Mouse (Mus musculus) A20 (cell line): ENCODE data around the gene Rab11fip3.

Source experiments
- DNase-seq: peaks from one replicate; pipeline ENCODE4 v3.0.0-alpha.2; 2011; ENCODE audit warnings: low read depth, low spot score

Gene Rab11fip3

GRCm38 (mm10) chr17:25992274-25992673 lies 77.1 kb downstream of the Rab11fip3 start:
- no peak for DNase-seq

DNA sequence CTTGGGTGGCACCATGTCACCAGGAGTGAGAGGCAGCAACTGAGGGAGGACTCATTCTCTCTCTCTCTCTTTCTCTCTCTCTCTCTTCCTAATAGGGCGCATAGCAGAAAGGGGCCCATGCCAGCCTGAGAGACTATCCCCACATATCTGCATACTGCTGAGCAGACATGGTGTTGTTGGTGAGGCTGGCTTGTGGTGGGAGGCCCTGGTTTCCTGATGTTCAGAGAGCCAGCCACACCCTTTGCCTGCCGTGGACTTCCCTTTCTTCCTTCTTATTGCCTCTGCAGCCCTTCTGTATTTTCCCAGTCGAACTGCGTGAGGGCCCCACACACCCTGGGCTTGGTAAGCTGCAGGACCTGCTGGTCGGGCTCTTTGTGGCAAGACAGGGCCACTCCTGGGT lies 79.0 kb downstream of the Rab11fip3 start:
- DNase-seq, result no peak

GRCm38 (mm10) chr17:25985306-25986294 lies 83.8 kb downstream of the Rab11fip3 start, which contains the start of gene Capn15:
Gene Capn15, minus strand, starts transcription at chr17:25985796.
- peak; percentile 95 for DNase-seq

DNA sequence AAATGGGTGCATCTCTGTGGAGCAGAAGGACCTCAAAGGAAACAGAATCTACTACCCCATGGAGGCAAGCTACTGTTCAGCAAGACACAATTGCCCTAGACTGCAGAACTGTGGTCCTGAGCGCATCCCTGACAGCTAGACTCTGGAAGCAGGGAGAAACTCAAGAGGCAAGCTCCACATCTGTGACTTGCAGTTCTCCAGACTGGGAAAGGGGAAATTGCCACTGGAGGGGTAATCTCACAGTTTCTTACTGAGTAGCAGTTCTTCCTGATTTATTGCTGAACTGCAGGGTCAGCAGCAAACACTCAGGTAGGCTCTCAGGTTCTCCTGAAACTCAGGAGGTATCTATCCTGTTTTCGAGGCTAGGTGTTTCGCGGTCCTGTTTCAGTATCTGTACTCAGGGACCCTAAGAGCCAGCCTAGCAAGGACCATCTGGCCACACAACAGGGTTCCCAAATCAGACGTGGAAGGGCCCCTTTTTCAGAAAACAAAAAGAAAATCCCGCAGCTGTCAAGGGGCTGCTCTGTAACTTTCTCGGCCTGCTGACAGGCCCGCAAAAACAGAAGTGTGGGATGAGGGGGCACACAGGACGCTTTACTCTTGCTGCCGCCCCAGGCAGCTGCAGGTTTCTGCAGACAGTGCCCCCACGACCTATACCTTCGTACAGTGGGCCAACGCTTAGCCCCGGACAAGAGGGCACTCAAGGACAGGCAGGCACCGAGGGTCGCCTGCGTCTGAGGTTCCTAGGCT lies 84.6 kb downstream of the Rab11fip3 start:
- peak; percentile 41 for DNase-seq

- DNase-seq, result no peak
Observed at GRCm38 (mm10) chr17:25984066-25984465, 85.3 kb downstream of the Rab11fip3 start.

DNA sequence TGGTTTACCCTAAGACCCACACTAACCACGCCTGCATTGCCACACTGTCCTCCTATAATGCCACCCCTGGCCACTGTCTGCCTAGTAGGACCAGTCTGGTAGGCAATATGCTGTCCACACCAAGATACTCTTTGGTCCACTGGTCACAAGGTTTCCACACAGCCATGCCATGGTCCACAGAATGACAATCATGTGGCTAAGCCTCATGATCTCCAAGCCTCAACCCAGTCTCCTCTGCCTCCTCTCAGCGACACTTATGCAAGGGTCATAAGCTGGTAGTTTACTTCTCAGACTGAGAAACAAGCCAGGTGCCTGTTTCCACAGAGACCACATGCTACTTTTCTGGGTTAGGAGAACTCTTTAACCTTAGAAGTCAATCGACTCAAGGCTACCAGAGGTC lies 86.4 kb downstream of the Rab11fip3 start:
- no peak for DNase-seq

- DNase-seq, result no peak
Observed at GRCm38 (mm10) chr17:25980854-25981253, 88.5 kb downstream of the Rab11fip3 start.

DNA sequence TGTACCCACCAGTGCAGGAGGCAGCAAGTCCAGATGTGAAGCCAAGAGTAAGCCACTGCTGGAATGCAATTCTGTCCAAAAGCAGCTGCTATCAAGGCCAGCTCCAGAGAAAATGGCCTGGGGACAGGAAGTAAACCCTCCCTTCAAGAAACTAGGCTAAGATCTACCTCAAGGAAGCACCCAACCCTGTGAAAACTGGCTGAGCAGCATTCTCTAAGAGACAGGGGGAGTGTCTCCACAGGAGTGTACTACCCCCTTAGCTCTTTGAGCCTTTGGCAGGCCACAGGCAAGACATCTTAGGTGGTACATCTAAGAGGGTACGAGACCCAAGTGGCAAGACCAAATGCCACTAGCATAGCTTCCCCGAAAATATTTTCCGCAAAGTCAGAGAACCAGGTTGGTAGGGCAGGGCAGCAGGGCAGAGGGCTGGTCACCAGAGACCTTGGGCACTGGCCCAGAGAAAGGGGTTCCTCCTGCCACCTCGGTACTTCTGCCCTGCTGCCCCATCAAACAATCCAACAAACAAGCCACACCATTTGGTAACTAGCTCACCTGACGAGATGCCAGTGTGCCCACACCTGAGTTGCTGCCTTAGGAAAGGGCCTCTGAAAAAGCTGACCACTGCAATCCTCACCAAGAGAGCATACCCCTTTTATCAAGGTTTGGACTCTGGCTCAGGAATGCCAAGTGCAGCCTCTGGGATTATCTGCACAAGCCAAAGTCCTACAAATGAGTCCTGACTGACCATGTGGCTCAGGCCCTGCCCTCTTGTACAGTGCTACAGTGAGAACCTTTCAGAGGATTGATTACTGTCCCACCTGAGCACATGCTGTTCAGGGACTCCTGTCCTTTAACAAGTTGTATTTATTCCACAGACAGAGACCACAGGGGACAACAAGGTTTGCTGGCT lies 89.3 kb downstream of the Rab11fip3 start:
- DNase-seq, result no peak

DNA sequence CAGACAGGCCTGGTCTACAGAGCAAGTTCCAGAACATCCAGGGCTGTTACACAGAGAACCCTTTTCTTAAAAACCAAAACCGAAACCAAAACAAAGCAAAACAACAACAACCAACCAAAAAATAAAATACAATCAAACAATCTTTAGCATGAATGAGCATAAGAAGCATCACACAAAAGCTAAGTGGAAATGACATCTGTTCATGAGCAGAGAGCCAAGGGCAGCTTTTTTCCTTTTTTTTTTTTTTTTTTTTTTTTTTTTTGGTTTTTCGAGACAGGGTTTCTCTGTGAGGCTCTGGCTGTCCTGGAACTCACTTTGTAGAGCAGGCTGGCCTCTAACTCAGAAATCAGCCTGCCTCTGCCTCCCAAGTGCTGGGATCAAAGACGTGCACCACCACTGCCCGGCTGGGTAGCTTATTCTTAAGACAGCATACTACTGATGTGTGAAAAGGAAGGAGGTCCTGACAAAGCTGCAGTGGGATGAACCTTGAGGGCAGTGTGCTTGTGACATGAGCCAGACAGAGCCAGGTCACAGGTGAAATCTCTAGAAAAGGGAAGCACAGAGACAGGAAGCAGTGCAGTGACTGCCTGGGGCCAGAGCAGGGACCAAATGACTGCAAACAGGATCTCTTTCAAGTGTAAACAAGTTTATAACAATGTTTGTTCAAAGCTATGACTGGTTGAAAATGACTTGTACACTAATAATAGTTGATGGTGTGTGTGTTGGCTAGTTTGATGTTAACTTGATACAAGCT lies 98.2 kb downstream of the Rab11fip3 start:
- DNase-seq, result peak; percentile 84

- DNase-seq, result peak; percentile 28
Observed at GRCm38 (mm10) chr17:25970448-25970847, 98.9 kb downstream of the Rab11fip3 start.

DNA sequence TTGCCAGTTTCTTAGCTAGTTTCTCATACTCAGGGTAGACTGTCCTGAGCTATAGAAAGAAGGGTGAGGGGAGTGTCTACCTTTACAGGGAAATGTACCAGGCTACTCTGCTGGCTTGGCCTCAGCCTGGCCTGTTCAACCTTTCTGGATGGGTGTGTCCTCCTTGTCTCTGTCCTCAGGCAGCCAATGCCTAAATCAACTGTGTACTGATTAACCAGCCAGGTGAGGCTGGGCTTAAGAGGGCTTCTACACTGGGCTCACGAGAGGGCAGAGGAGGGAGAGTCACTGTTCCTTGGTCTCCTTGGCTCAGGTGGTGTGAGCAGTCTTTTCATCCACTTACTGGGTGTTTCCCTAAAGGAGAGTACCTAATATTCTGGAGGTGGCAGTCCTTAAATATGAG lies 101.2 kb downstream of the Rab11fip3 start:
- DNase-seq, result no peak

DNA sequence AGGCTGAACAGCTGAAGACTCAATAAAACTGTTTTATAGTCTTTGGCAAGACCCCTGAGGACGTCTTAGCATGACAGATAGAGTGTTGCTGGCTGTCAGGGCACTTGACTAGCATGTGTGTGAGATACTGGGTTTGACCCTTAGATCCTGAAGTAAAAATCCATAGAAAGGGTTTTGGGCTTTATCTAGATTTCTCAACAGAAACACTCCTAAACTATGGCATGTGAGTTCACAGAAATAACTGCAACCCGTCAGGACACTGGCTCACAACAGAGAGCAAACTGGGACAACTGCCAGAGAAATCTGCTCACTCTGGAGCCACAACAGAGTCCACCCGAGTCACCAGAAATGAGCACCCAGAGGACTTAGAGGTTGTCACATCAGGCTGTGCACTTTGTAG lies 101.7 kb downstream of the Rab11fip3 start:
- no peak for DNase-seq

DNA sequence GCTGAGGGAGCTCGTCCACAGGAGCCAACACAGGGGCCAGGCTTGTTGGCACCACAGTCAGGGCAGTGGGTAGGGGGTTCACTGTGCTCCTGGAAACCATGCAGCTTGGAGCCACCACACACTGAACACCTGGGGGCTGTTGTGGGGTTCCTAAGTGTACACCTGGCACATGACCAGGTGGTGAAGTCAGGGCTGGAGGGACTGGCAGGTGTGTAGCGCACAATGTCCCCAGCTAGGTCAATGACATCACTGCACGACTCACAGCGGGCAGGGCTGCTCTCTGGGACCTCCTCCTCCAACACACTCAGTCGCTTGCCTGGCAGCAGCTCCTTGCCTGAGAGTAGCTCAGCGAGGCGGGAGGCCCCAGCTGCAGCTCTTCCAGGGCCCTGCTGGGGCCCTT lies 105.1 kb downstream of the Rab11fip3 start:
- DNase-seq, result no peak

- no peak for DNase-seq
Observed at GRCm38 (mm10) chr17:25962413-25962905, 106.9 kb downstream of the Rab11fip3 start.

DNA sequence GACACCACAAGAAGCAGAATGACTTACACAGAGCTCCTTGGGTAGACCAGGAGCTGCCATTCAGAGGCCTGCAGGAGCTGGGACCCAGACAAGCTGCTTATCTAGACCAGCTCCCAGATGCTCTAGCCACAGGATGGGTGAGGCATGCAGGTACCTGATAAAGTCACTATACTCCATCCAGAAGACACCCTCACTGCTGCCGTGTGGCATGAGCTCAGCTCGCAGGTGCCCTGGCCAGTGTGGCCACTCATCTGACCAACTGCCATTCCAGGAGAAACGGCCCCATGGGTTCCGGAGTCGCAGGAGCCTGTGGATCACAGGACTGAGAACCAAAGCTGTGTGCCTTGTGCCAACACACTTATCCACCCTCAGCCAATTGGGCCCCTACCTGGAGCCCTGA lies 107.8 kb downstream of the Rab11fip3 start:
- no peak for DNase-seq

DNA sequence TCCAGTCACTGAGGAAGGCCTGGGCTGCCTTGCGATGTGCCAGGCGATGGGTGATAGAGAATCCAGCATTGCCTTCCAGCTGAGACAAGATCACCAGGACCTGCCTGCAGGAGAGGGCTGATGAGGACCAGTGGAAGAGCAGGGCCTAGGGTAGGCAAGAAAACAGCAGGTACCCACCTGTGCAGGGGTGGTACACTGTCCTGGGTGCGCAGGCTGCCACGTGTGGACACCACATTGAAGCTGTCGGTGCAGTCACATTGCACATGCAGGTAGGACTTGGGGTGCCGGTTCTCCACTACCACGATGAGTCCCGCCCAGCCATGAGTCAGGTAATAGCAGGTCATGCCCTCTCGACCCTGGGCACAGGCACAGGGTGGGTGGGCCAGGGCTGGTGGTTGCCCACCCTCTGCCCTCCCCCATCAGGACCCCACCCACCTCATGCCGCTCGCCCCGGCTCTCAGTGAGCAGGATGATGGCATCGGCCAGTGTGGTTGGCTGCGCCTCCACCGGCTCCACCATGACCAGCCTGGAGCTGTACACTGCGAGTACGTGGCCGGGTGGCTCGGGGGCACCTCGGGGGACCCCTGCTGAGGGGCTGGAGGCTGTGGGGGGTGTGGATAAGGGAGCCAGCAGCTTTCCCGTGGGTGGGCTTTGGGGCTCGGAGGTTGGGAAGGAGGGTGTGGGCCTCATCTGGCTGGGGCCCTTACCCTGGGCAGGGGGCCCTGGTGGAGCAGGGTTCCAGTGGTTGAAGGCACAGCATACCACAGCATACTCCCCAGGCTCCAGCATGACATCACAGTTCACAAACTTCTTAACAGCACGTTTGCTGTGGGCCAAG lies 109.5 kb downstream of the Rab11fip3 start:
- no peak for DNase-seq

DNA sequence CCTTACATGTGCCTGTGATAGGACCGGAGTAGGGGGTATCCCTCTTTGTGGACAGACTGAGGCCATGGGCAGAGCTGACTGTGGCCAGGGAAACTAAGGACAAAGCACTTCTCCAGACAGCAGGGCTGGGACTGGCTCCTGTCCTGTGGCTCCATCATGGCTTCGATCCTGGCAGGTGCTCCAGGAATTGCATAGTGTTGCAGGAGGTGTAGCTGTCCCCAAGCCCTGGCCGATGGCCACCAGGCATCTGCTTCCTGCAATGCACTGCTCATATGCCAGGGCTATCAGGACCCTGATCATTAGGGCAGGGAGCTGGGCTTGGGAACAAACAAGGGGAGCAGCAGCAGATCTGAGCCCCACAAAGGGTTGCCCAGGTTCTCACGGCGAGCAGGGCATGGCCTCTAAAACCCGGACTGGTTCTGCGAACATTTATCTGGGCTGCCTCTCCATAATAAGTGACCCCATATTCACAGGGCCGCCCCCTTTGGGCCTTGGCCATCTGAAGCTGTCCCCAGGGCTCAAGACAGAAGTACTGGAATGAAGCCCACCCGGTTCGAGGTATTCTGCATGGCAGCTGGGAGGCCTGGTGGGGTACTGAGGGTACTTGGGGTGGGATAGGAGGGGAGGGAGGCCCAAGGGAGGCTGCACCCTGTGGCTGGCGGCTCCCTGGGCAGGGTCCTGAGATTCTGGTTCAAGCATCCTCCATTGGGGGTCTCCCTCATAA lies 110.4 kb downstream of the Rab11fip3 start:
- no peak for DNase-seq

DNA sequence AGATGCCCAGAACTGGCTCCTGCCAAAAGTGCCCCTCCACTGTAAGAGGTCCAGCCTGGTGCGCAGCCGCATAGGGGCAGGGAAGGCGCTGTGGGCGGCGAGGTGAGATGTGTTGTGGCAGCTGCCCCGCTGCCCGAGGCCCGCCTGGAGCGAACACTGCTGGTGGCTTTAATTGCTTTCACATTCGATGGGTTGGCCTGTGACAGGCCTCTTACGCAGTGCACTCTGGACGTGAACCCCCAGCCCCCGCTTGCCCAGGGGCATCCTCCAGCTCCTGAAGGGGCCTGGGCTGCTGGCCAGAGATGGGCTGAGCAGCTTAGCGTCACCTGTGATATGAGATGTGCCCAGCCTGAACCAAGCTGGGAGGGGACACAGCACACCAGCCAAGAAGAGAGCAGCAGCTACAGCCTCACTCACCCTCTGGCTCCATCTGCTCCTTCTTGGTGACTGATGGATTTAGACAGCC lies 111.7 kb downstream of the Rab11fip3 start:
- DNase-seq, result no peak

GRCm38 (mm10) chr17:25956631-25957030 lies 112.7 kb downstream of the Rab11fip3 start:
- DNase-seq, result no peak
